Mouse (Mus musculus) heart, adult 2 months (tissue): Measurements from ENCODE around the gene Gm9918. TPM values are rescaled to one million over a fixed set of nuclear protein-coding genes. Genes with fewer than 3 reads are reported as not detected.

Source experiments
- DNase-seq, 2 experiments: peaks; one replicate each; pipeline ENCODE4 v3.0.0; 2021
- H3K27ac ChIP-seq: fragments of 200-600 bp; 2 replicates; pipeline ENCODE4 v1.8.1; 2022
- H3K27me3 ChIP-seq: fragments of 200-500 bp; 2 replicates; pipeline ENCODE4 v1.6.1; 2012; ENCODE audit warnings: mild to moderate bottlenecking, low read length, inconsistent platforms, mixed read lengths; ENCODE audit not compliant: control insufficient read depth, insufficient read depth
- H3K36me3 ChIP-seq: fragments of 200-500 bp; 2 replicates; pipeline ENCODE4 v1.6.1; 2012; ENCODE audit warnings: low read length, inconsistent platforms; ENCODE audit not compliant: control insufficient read depth, insufficient read depth
- H3K4me1 ChIP-seq: fragments of 200-500 bp; 2 replicates; pipeline ENCODE4 v1.6.1; 2011; ENCODE audit warnings: low read length; ENCODE audit not compliant: control insufficient read depth, insufficient read depth
- H3K4me3 ChIP-seq: fragments of 200-600 bp; 2 replicates; pipeline ENCODE4 v1.8.1; 2022
- H3K79me2 ChIP-seq: fragments of 200-500 bp; replicated peaks from 2 replicates; pipeline ENCODE4 v1.6.1; 2012; ENCODE audit warnings: mild to moderate bottlenecking, inconsistent platforms, low read length, moderate library complexity, mixed read lengths; ENCODE audit not compliant: control insufficient read depth, insufficient read depth
- H3K9ac ChIP-seq: fragments of 200-500 bp; 2 replicates; pipeline ENCODE4 v1.6.1; 2012; ENCODE audit warnings: low read depth, mild to moderate bottlenecking, control low read depth, inconsistent platforms, low read length, mixed read lengths
- CTCF ChIP-seq: fragments of 200-600 bp; IDR thresholded peaks from 2 replicates; pipeline ENCODE4 v1.8.1; 2022; ENCODE audit warnings: antibody characterized with exemption, mild to moderate bottlenecking, moderate library complexity
- EP300 ChIP-seq: fragments of 200-500 bp; IDR thresholded peaks from 2 replicates; pipeline ENCODE4 v1.6.1; 2011; ENCODE audit warnings: low read depth, low read length, control low read depth; ENCODE audit not compliant: insufficient read depth
- POLR2A ChIP-seq: fragments of 200-500 bp; IDR thresholded peaks from 2 replicates; pipeline ENCODE4 v1.6.1; 2011; ENCODE audit warnings: mild to moderate bottlenecking, low read depth, low read length, control low read depth; ENCODE audit not compliant: insufficient read depth
- WGBS: fragments of 180-500 bp; shearing (Covaris S2); methylation state at CpG from one replicate; pipeline ENCODE4 v1.1.7; 2018; 5-methylcytosine and 5-hydroxymethylcytosine counted together
- intact Hi-C: fragments of 180-260 bp; cut with DNase I; formaldehyde crosslinking; loops from one replicate; pipeline ENCODE4 v1.15.1; 2025
- polyA plus RNA-seq: library from polyadenylated mRNA; depleted of rRNA; stranded (reverse); fragments of >200 nt; gene quantifications from 2 replicates; pipeline ENCODE4 v1.2.3, GENCODE M21; 2012
- total RNA-seq, 2 experiments: library from RNA; stranded (reverse); gene quantifications; 2 replicates each; pipeline ENCODE4 v1.2.3; 2021

Gm9918 gene
- total and polyA plus RNA-seq, 3 experiments, result not detected

- Histone ChIP-seq H3K79me2 (peaks cover 2% of the 10 kb centered on the region; the same call in 1 of the 2 replicates), H3K27ac (peak overlapping the region; percentile 96), H3K4me1 (peaks cover 8% of the 10 kb centered on the region), H3K9ac (peak overlapping the region; percentile 87), H3K4me3 (peak overlapping the region; percentile 78), H3K36me3 (no peaks in the 10 kb centered on the region), H3K27me3 (no peaks in the 10 kb centered on the region)
- under 1% methylated on average over 62 of the region's 65 CpGs for WGBS
- TF ChIP-seq CTCF (peak; percentile 30), EP300 (peak; percentile 10; the same call in 1 of the 2 replicates), POLR2A (peak; percentile 66; the same call in 1 of the 2 replicates)
- DNase-seq, result peak; percentile 89
- intact Hi-C loops, result loop anchor here (2.0 kb wide), 3 partner anchors 31 to 145 kb away; partner anchors contain the start of genes Csad and Mfsd5
These were observed 22.9 kb upstream of the Gm9918 start for GRCm38 (mm10) chr15:102247252-102248130.

- TF ChIP-seq EP300 (no peak), POLR2A (0 out of 2 replicates have a peak, but pooled peaks have one; percentile 19)
- DNase-seq, result peak in 1 of 2 experiments; percentile 43
- Histone ChIP-seq H3K36me3 (no peaks in the 10 kb centered on the region), H3K27me3 (no peaks in the 10 kb centered on the region), H3K79me2 (peaks cover 2% of the 10 kb centered on the region; the same call in 1 of the 2 replicates), H3K4me3 (peak overlapping the region; percentile 78), H3K4me1 (peaks cover 4% of the 10 kb centered on the region; the same call in 1 of the 2 replicates), H3K9ac (peak overlapping the region; percentile 87), H3K27ac (peak overlapping the region; percentile 96)
- intact Hi-C loops, result loop anchor here (2.0 kb wide), 1 partner anchor 31 kb away; the partner anchor contains the start of gene Mfsd5
- WGBS, result 28% methylated on average over 8 of the region's 8 CpGs
These were observed 22.1 kb upstream of the Gm9918 start for GRCm38 (mm10) chr15:102248131-102248811.

DNA sequence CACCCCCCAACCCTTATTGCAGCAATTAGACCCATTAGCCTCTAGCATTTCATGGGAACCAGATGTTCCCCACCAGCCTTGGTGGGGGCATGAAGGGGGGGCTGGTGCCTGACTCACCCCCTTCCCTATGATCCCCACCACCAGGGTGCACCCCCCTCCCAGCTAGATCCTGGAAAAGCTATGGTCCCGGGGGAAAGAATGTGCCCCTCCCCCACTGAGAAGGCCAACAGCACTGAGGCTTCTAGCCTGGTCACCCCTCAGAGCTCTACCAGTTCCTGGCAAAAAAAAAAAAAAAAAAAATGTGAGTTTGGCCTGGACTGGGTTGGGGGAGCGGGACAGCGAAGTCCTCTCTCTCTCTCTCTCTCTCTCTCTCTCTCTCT is 21.6 kb upstream of the Gm9918 start:
- Histone ChIP-seq H3K27me3 (no peaks in the 10 kb centered on the region), H3K4me3 (no peak overlapping the region), H3K9ac (no peak overlapping the region), H3K27ac (peak overlapping the region; percentile 96), H3K4me1 (peaks cover 4% of the 10 kb centered on the region; the same call in 1 of the 2 replicates), H3K79me2 (no peaks in the 10 kb centered on the region), H3K36me3 (no peaks in the 10 kb centered on the region)
- WGBS, result 39% methylated on average over 3 of the region's 3 CpGs
- no peak for DNase-seq
- no peak for TF ChIP-seq POLR2A
- TF ChIP-seq EP300, result no peak
- TF ChIP-seq CTCF, result no peak
- intact Hi-C loops, result loop anchor here (2.0 kb wide), 1 partner anchor 30 kb away; the partner anchor contains the start of gene Mfsd5

GRCm38 (mm10) chr15:102249251-102249691 is 21.1 kb upstream of the Gm9918 start:
- TF ChIP-seq POLR2A (no peak; the same call in 1 of the 2 replicates), EP300 (no peak), CTCF (no peak)
- WGBS, result 22% methylated on average over 13 of the region's 13 CpGs
- intact Hi-C loops, result loop anchor here (2.0 kb wide), 1 partner anchor 30 kb away; the partner anchor contains the start of gene Mfsd5
- Histone ChIP-seq H3K9ac (peak overlapping the region; percentile 36), H3K4me1 (0 out of 2 replicates have a peak, but pooled peaks cover 2% of the 10 kb centered on the region), H3K4me3 (no peak overlapping the region), H3K36me3 (no peaks in the 10 kb centered on the region), H3K27ac (peak overlapping the region; percentile 63), H3K27me3 (no peaks in the 10 kb centered on the region), H3K79me2 (no peaks in the 10 kb centered on the region)
- DNase-seq, result peak; percentile 61 to 67

DNA sequence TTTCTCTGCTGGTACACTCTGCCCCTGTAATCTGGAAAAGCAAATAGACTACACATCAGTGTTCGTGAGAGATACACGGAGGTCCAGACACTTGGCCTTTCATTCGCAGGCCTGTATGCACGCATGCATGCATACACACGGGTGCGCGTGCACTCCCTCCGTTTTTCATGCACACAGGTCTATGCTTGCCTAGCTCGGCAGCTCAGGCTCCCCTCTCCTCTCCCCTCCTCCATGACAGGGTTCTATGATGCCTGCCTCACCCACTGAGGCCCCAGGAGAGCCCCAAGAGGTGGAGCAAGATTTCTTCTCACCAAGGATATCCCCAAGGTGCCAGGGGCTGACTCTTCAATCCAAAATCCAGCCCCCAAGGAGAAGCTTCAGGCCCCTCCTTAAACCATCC is 20.4 kb upstream of the Gm9918 start:
- peak overlapping the region; percentile 32; the same call in 1 of the 2 replicates for H3K9ac ChIP-seq
- H3K4me1 ChIP-seq, result 0 out of 2 replicates have a peak, but pooled peaks cover 2% of the 10 kb centered on the region
- intact Hi-C loops, result loop anchor here (2.0 kb wide), 1 partner anchor 29 kb away; the partner anchor contains the start of gene Mfsd5
- WGBS, result 80% methylated on average over 9 of the region's 9 CpGs
- no peak for DNase-seq
- TF ChIP-seq EP300 (no peak), POLR2A (no peak), CTCF (no peak)
- peak overlapping the region; percentile 63 for H3K27ac ChIP-seq
- no peaks in the 10 kb centered on the region for H3K36me3 ChIP-seq
- no peaks in the 10 kb centered on the region for H3K79me2 ChIP-seq
- no peaks in the 10 kb centered on the region for H3K27me3 ChIP-seq
- no peak overlapping the region for H3K4me3 ChIP-seq

DNA sequence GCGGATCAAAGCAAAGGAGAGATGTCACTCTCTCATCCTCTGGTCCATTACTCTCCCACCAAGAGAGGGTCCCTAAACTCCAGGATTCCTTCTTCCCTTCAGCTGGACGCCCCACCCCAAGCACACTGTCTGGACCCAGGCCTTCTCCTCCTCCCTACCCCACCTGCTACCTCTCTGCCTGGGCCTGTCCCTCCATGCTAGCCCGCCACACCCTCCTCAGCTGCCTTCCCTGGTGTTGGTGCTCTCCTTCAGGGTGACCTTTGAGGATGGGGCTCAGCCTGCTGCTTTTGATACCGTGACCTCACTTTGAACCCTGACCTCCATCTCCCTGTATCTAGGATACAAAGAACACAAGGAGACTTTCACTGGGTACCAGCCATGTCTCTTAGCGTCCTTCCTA is 19.8 kb upstream of the Gm9918 start:
- TF ChIP-seq CTCF, result no peak
- no peak for TF ChIP-seq EP300
- no peak for TF ChIP-seq POLR2A
- no peaks in the 10 kb centered on the region for H3K27me3 ChIP-seq
- H3K9ac ChIP-seq, result no peak overlapping the region

More for the DNA sequence above, 19.8 kb upstream of the Gm9918 start:
- no peak for DNase-seq
- Histone ChIP-seq H3K4me3 (no peak overlapping the region), H3K36me3 (no peaks in the 10 kb centered on the region), H3K27ac (no peak overlapping the region), H3K79me2 (no peaks in the 10 kb centered on the region), H3K4me1 (0 out of 2 replicates have a peak, but pooled peaks cover 2% of the 10 kb centered on the region)
- intact Hi-C loops, result no loop called here
- WGBS, result 90% methylated on average over 5 of the region's 5 CpGs
